Mouse (Mus musculus) CH12.LX (cell line): ENCODE data around the gene Cd200r3. TPM values are rescaled to one million over a fixed set of nuclear protein-coding genes. Genes with fewer than 3 reads are reported as not detected.

Source experiments
- DNase-seq: peaks from one replicate; pipeline ENCODE4 v3.0.0-alpha.2; 2013; ENCODE audit errors: extremely low read depth
- H3K27ac ChIP-seq: 2 replicates; pipeline ENCODE4 v1.5.1; 2012; ENCODE audit warnings: low read depth, mild to moderate bottlenecking, control low read depth, moderate library complexity; ENCODE audit not compliant: insufficient read depth
- H3K27me3 ChIP-seq: replicated peaks from 2 replicates; pipeline ENCODE3; 2012; ENCODE audit warnings: inconsistent platforms
- H3K36me3 ChIP-seq, 2 experiments: replicated peaks in 1 of 2; 2 replicates each; pipeline versions ENCODE3 to v1.6.1; 2012; ENCODE audit warnings: inconsistent platforms in 1 of 2, low read length in 1 of 2, mild to moderate bottlenecking in 1 of 2, mixed read lengths in 1 of 2, moderate library complexity in 1 of 2; ENCODE audit not compliant: control insufficient read depth in 1 of 2, insufficient read depth in 1 of 2
- H3K4me1 ChIP-seq, 2 experiments: 2 replicates each; pipeline ENCODE4 v1.6.1; 2012; ENCODE audit warnings: inconsistent platforms in 1 of 2, moderate library complexity in 1 of 2; ENCODE audit not compliant: insufficient read depth in 2 of 2, control insufficient read depth in 1 of 2
- H3K4me2 ChIP-seq: 2 replicates; pipeline ENCODE4 v1.6.1; 2012; ENCODE audit warnings: low read depth, mild to moderate bottlenecking, control low read depth; ENCODE audit not compliant: poor library complexity, insufficient read depth, severe bottlenecking
- H3K4me3 ChIP-seq, 3 experiments: fragments of 150-350 bp in 1 of 3; sonication (generic) in 1 of 3; replicated peaks in 1 of 3; 2 replicates each; pipeline versions ENCODE3 to v1.5.1; 2011 to 2012; ENCODE audit warnings: low read depth in 2 of 3, low read length in 2 of 3, mild to moderate bottlenecking in 2 of 3, moderate library complexity in 2 of 3, control low read depth in 1 of 3, improper control_type of control experiment in 1 of 3, inconsistent platforms in 1 of 3, mixed read lengths in 1 of 3; ENCODE audit not compliant: poor library complexity in 1 of 3
- H3K79me2 ChIP-seq: replicated peaks from 2 replicates; pipeline ENCODE4 v1.6.1; 2012; ENCODE audit warnings: mild to moderate bottlenecking, moderate library complexity; ENCODE audit not compliant: control insufficient read depth, poor library complexity, insufficient read depth, severe bottlenecking; ENCODE audit errors: extremely low read depth
- H3K9ac ChIP-seq: 2 replicates; pipeline ENCODE4 v1.6.1; 2012; ENCODE audit warnings: low read depth, mild to moderate bottlenecking, control low read depth, moderate library complexity; ENCODE audit not compliant: insufficient read depth
- H3K9me3 ChIP-seq: replicated peaks from 2 replicates; pipeline ENCODE3; 2012; ENCODE audit warnings: low read length, inconsistent platforms, mixed read lengths
- BHLHE40 ChIP-seq: IDR thresholded peaks from 2 replicates; pipeline ENCODE4 v1.6.1; 2011; ENCODE audit warnings: mild to moderate bottlenecking, low read depth, low read length, improper control_type of control experiment
- CHD1 ChIP-seq: IDR thresholded peaks from 2 replicates; pipeline ENCODE4 v1.6.1; 2012; ENCODE audit warnings: low read depth, low read length, improper control_type of control experiment, inconsistent platforms
- CHD2 ChIP-seq: IDR thresholded peaks from 2 replicates; pipeline ENCODE4 v1.6.1; 2011; ENCODE audit warnings: low read length, improper control_type of control experiment
- CTCF ChIP-seq, 2 experiments: IDR thresholded peaks in 1 of 2; conservative IDR thresholded peaks in 1 of 2; 2 replicates each; pipeline ENCODE4 v1.5.1; 2011 to 2012; ENCODE audit warnings: low read depth in 2 of 2, low read length in 2 of 2, improper control_type of control experiment in 1 of 2, inconsistent platforms in 1 of 2, mild to moderate bottlenecking in 1 of 2, moderate library complexity in 1 of 2
- ELF1 ChIP-seq: IDR thresholded peaks from 2 replicates; pipeline ENCODE4 v1.6.1; 2014; ENCODE audit warnings: low read depth, mild to moderate bottlenecking, inconsistent platforms, low read length, improper control_type of control experiment
- EP300 ChIP-seq: IDR thresholded peaks from 2 replicates; pipeline ENCODE4 v1.6.1; 2011; ENCODE audit warnings: low read length, improper control_type of control experiment
- GABPA ChIP-seq: IDR thresholded peaks from 2 replicates; pipeline ENCODE4 v1.6.1; 2012; ENCODE audit warnings: low read depth, low read length, improper control_type of control experiment, inconsistent platforms; ENCODE audit not compliant: insufficient replicate concordance
- IRF4 ChIP-seq: IDR thresholded peaks from 2 replicates; pipeline ENCODE4 v1.6.1; 2014; ENCODE audit warnings: low read depth, mild to moderate bottlenecking, inconsistent platforms, low read length, improper control_type of control experiment
- MAX ChIP-seq: IDR thresholded peaks from 2 replicates; pipeline ENCODE4 v1.6.1; 2011; ENCODE audit warnings: low read length, improper control_type of control experiment
- MEF2A ChIP-seq: IDR thresholded peaks from 2 replicates; pipeline ENCODE4 v1.6.1; 2014; ENCODE audit warnings: low read depth, mild to moderate bottlenecking, inconsistent platforms, low read length, improper control_type of control experiment, borderline replicate concordance
- MXI1 ChIP-seq: IDR thresholded peaks from 2 replicates; pipeline ENCODE4 v1.6.1; 2011; ENCODE audit warnings: mild to moderate bottlenecking, low read depth, low read length, improper control_type of control experiment
- NELFE ChIP-seq: IDR thresholded peaks from 2 replicates; pipeline ENCODE4 v1.6.1; 2011; ENCODE audit warnings: low read depth, low read length, improper control_type of control experiment
- NRF1 ChIP-seq: IDR thresholded peaks from 2 replicates; pipeline ENCODE4 v1.6.1; 2014; ENCODE audit warnings: low read depth, mild to moderate bottlenecking, inconsistent platforms, low read length, improper control_type of control experiment, moderate library complexity
- PAX5 ChIP-seq: IDR thresholded peaks from 2 replicates; pipeline ENCODE4 v1.6.1; 2012; ENCODE audit warnings: low read length, inconsistent platforms, mixed read lengths
- TCF12 ChIP-seq: IDR thresholded peaks from 2 replicates; pipeline ENCODE4 v1.6.1; 2014; ENCODE audit warnings: low read depth, mild to moderate bottlenecking, inconsistent platforms, low read length, improper control_type of control experiment
- UBTF ChIP-seq: IDR thresholded peaks from 2 replicates; pipeline ENCODE4 v1.6.1; 2012; ENCODE audit warnings: low read depth, mild to moderate bottlenecking, inconsistent platforms, low read length, improper control_type of control experiment, moderate library complexity
- ZC3H11A ChIP-seq: IDR thresholded peaks from 2 replicates; pipeline ENCODE4 v1.6.1; 2012; ENCODE audit warnings: low read depth, mild to moderate bottlenecking, inconsistent platforms, low read length, improper control_type of control experiment
- ZKSCAN1 ChIP-seq: IDR thresholded peaks from 2 replicates; pipeline ENCODE4 v1.6.1; 2012; ENCODE audit warnings: low read depth, inconsistent platforms, low read length, improper control_type of control experiment, borderline replicate concordance
- dilution Hi-C: fragments of 300-500 bp; cut with MboI; formaldehyde crosslinking; loops from 2 replicates; pipeline ENCODE4 v1.14.3; 2020; ENCODE audit warnings: low sequenced_read_pairs; ENCODE audit not compliant: extremely low pct_unique_long_range_greater_than_20kb, extremely low pct_ligation_motif_present
- in situ Hi-C: fragments of 300-500 bp; cut with MboI; formaldehyde crosslinking; loops from 3 replicates; pipeline ENCODE4 v1.14.3; 2019; ENCODE audit warnings: low sequenced_read_pairs, low pct_ligation_motif_present, low pct_unique_long_range_greater_than_20kb, mixed read lengths
- polyA plus RNA-seq: library from polyadenylated mRNA; unstranded; fragments of >175 nt; gene quantifications from 2 replicates; pipeline ENCODE4 v1.2.1, GENCODE M21; 2012; ENCODE audit warnings: low read depth; ENCODE audit not compliant: insufficient read length
- total RNA-seq, 2 experiments: library from RNA; depleted of rRNA; stranded (reverse); fragments of 300-350 nt in 1 of 2; fragments of >200 nt in 1 of 2; gene quantifications; 2 replicates each; pipeline ENCODE4 v1.2.3; 2012 to 2014

The Cd200r3 gene
- total RNA-seq (2012; rRNA removed), result 5.0 and 5.7 TPM in 2 replicates
- 17.6 and 18.4 TPM in 2 replicates for total RNA-seq (2014; rRNA removed)
- polyA plus RNA-seq, result 5.9 and 6.9 TPM in 2 replicates

DNA sequence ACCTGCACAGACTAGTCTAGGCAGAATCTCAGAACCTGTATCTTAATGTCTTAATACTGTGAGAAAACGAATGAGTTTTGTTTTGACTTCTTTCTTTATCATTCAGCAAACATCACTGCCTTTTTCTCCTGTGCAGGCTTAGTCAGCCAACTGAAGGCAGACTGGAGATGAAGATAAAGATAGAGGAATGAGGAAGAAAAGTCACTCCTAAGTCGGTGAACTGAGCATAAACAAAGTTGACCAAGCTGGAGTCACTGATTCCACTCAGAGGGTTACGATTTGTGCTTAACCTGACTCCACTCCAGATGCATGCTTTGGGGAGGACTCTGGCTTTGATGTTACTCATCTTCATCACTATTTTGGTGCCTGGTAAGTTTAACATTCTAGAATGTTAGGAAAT lies at the start of gene Cd200r3:
TSS of gene Cd200r3 (plus strand) at position 211 of the 400 bp plus-strand sequence.
- TF ChIP-seq EP300, result no peak
- no peak for TF ChIP-seq IRF4
- no peak for TF ChIP-seq ZC3H11A
- TF ChIP-seq CTCF (conservative IDR thresholded peaks at IDR 0.05 in 1 of 2, IDR thresholded peaks at IDR 0.05 in 1 of 2; ENCODE audit: low read depth in 2 of 2, low read length in 2 of 2), result no peak
- no peak for TF ChIP-seq TCF12
- Histone ChIP-seq H3K4me1 (no peaks in the 10 kb centered on the region), H3K79me2 (no peaks in the 10 kb centered on the region), H3K27ac (no peak within 1 kb of the TSS), H3K27me3 (no peaks in the 10 kb centered on the region), H3K9ac (no peak within 1 kb of the TSS), H3K36me3 (no peaks in the 10 kb centered on the region), H3K9me3 (no peaks in the 10 kb centered on the region), H3K4me3 (no peak within 1 kb of the TSS), H3K4me2 (no peak within 1 kb of the TSS)
- in situ Hi-C loops (no loop called here), dilution Hi-C loops (no loop called here)
- no peak for DNase-seq

DNA sequence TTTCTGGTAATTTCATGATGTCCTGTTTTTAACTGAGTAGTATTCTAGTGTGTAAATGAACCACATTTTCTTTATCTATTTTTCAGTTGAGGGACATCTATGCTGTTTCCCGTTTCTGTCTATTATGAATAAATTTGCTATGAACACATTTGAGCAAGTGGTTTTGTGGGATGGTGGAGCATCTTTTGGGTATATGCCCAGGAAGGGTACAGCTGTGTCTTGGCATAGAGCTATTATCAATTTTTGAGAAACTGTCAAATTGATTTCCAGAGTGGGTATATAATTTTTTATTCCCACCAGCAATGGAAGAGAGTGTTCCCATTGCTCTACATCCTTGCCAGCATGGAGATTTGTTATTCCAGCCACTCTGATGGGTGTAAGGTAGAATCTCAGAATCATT lies 11.5 kb upstream of the Cd200r3 start:
- H3K27me3 ChIP-seq, result no peaks in the 10 kb centered on the region
- in situ Hi-C loops (no loop called here), dilution Hi-C loops (no loop called here)
- H3K9ac ChIP-seq, result no peak overlapping the region
- no peak overlapping the region for H3K4me3 ChIP-seq
- no peak overlapping the region for H3K27ac ChIP-seq
- H3K4me1 ChIP-seq, result no peaks in the 10 kb centered on the region
- H3K79me2 ChIP-seq, result no peaks in the 10 kb centered on the region
- H3K9me3 ChIP-seq, result no peaks in the 10 kb centered on the region
- no peaks in the 10 kb centered on the region for H3K36me3 ChIP-seq
- no peak for TF ChIP-seq MXI1
- no peak for TF ChIP-seq CTCF (conservative IDR thresholded peaks at IDR 0.05 in 1 of 2, IDR thresholded peaks at IDR 0.05 in 1 of 2; ENCODE audit: low read depth in 2 of 2, low read length in 2 of 2)
- no peak for TF ChIP-seq NRF1
- TF ChIP-seq ZC3H11A, result no peak
- TF ChIP-seq ZKSCAN1, result no peak
- no peak for TF ChIP-seq ELF1
- no peak for TF ChIP-seq MEF2A
- no peak for TF ChIP-seq NELFE
- TF ChIP-seq GABPA, result no peak
- no peak for TF ChIP-seq MAX
- no peak for TF ChIP-seq PAX5
- no peak for TF ChIP-seq CHD1
- TF ChIP-seq BHLHE40, result no peak
- TF ChIP-seq UBTF, result no peak
- TF ChIP-seq CHD2, result no peak
- H3K4me2 ChIP-seq, result no peak overlapping the region
- no peak for DNase-seq
